Mouse (Mus musculus) spleen, adult 2 months (tissue): ENCODE measurements around the gene Slc12a8.

Experiments used
- CTCF ChIP-seq: fragments of 200-500 bp; IDR thresholded peaks from 2 replicates; pipeline ENCODE4 v1.5.1; 2011; ENCODE audit warnings: mild to moderate bottlenecking, inconsistent platforms; ENCODE audit not compliant: insufficient read depth, insufficient read length, insufficient replicate concordance; ENCODE audit errors: extremely low read depth
- POLR2A ChIP-seq: fragments of 200-500 bp; IDR thresholded peaks from 2 replicates; pipeline ENCODE4 v1.6.1; 2011; ENCODE audit warnings: low read depth, low read length, inconsistent platforms

GRCm38 (mm10) chr16:33558121-33558520, 41.0 kb downstream of the Slc12a8 start:
- TF ChIP-seq CTCF (no peak), POLR2A (no peak)
